Mouse (Mus musculus) left cerebral cortex, postnatal 10 days (tissue): ENCODE data around the gene Fbxo4. TPM values are rescaled to one million over a fixed set of nuclear protein-coding genes. Genes with fewer than 3 reads are reported as not detected.

Experiments
- DNase-seq, 2 experiments: peaks; one replicate each; pipeline ENCODE4 v3.0.0; 2021 to 2022; ENCODE audit warnings: low spot score in 2 of 2, mixed read lengths in 1 of 2; ENCODE audit errors: extremely low spot score in 1 of 2
- intact Hi-C: fragments of 180-260 bp; cut with DNase I; formaldehyde crosslinking; loops from one replicate; pipeline ENCODE4 v1.15.1; 2025
- total RNA-seq, 2 experiments: library from RNA; stranded (reverse); gene quantifications; 2 replicates each; pipeline ENCODE4 v1.2.3; 2021

Gene Fbxo4
- 1 to 10 TPM; 7.2 to 7.5 TPM for total RNA-seq

DNA sequence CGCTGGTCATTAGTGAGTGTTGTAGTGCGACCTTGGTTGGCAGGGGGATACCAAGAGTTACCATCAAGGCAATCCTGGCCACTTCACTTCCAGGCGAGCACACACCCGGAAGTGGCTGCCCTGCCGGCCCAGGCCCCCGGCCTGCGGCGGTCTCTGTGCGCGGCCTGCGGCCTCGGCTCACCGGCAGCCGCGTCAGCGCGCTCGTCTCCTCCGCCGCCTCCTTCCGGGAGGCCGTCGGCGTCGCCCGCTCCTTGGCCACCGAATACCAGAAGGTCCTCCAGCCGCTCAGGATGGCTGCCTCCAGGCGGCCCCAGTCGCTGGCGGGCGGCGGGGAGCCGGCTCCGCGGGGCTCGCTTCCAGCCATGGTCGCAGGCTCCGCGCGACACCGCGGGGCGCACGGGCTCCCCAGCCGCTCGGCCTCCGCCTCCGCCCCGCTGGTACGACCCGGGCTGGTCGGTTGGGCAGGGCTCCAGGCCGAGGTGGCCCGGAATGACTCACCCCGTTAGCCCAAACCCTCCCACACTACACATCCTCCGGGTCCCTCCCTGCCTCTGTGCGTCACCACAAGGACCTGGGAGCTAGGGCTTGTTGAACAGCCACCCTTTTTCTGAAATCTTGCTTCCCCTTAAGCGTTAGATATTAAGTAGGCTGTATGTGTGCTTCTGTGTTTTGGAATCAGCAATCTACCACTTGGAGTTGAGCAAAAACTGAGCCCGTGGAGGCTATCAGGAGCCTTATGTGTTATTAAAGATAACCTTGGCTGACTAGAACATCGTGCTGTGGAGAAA lies at the start of gene Fbxo4:
Gene Fbxo4, minus strand, starts transcription at position 513 of the 788 bp plus-strand sequence.
- DNase-seq, result peak; percentile 61 to 90
- intact Hi-C loops, result loop anchor here (10.0 kb wide), 1 partner anchor 684 kb away; no protein-coding TSS in a partner anchor

GRCm38 (mm10) chr15:4028960-4029359 lies 49.6 kb upstream of the Fbxo4 start:
- intact Hi-C loops, result no loop called here
- DNase-seq, result no peak

DNA sequence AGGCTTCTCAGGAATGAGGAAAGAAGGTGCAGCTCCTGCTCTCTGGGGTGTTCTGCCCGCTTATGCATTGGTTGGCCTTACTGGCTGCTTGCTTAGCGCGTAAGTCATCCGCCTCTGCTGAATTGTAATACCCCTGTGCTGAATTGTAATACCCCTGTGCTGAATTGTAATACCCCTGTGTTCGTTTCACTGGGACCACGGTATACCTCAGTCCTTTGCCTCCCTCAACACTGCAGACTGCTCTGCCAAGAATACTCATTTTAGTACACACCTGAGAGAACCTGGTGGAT lies 49.0 kb upstream of the Fbxo4 start:
- DNase-seq, result no peak
- intact Hi-C loops, result no loop called here

DNA sequence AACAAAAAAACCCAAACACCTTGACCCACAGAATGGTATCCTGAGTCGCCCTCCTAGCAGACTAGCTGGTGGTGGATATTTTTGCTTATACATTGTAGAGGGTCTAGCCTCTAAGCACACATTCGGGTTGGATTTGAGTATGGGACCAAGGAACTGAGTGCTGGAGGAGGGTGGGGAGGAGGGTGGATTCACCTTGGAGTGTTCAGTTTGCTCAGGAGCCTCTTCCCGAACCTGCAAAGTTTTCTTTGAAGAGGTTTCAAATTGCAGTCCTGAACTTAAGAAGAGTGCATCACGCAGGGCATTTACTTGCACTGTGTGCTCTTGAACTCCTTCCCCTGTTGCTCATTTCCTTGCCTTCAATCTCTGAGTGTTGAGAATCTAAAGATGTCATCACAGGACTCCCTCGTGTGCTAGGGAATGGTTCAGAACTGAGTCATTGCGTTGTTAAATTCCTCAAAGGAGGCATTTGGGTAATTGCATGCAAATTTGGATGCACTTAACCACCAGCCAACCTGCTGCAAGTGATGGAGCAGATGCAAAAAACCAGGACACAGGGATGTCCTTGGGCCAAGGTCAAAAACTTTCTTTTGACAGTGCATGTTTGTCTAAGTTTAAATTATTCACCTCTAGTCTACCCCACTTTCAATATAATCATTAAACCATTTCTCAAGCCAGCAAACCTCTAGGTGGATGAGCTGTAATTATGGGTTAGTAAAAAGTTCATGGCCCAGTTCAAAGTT lies 48.5 kb upstream of the Fbxo4 start:
- intact Hi-C loops, result loop anchor here (2.0 kb wide), 1 partner anchor 33 kb away; the partner anchor contains the start of gene AW549877
- no peak for DNase-seq

- intact Hi-C loops, result loop anchor here (2.0 kb wide), 1 partner anchor 32 kb away; the partner anchor contains the start of gene AW549877
- peak; percentile 78 to 91 for DNase-seq
Observed at GRCm38 (mm10) chr15:4026831-4027584, 47.6 kb upstream of the Fbxo4 start.

- intact Hi-C loops, result loop anchor here (2.0 kb wide), 1 partner anchor 32 kb away; the partner anchor contains the start of gene AW549877
- DNase-seq, result peak; percentile 91 to 96
Observed at GRCm38 (mm10) chr15:4026231-4026773, 46.9 kb upstream of the Fbxo4 start, which contains the start of gene Oxct1. TSS of gene Oxct1 (plus strand) at chr15:4026383.

- intact Hi-C loops, result no loop called here
- no peak for DNase-seq
Observed at GRCm38 (mm10) chr15:4025508-4025904, 46.1 kb upstream of the Fbxo4 start.

GRCm38 (mm10) chr15:4024726-4025507 lies 45.5 kb upstream of the Fbxo4 start:
- intact Hi-C loops, result no loop called here
- DNase-seq, result no peak

GRCm38 (mm10) chr15:4023747-4024146 lies 44.4 kb upstream of the Fbxo4 start:
- no peak for DNase-seq
- intact Hi-C loops, result no loop called here

GRCm38 (mm10) chr15:4020711-4021110 lies 41.3 kb upstream of the Fbxo4 start:
- intact Hi-C loops, result no loop called here
- no peak for DNase-seq

DNA sequence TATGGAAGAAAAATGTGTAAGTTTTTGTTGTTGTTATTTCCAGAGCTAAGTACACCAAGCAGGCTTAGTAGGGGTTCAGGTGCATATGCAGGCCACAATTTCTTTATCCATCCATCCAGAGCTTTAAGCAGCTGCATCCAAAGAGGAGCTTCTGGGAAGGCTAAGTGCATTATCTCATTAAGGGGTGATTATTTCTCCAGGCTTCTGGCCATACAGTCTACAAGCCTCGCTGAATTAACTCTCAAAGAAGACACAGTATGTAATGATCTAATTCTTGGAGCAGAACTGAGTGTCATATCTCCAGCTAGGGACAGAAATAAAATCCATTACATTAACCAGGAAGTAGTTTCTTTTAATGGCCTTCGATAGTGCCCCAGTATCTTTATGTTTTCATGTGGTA lies 34.5 kb upstream of the Fbxo4 start:
- no peak for DNase-seq
- intact Hi-C loops, result no loop called here

GRCm38 (mm10) chr15:4000536-4000935 lies 21.2 kb upstream of the Fbxo4 start:
- DNase-seq, result no peak
- intact Hi-C loops, result no loop called here

DNA sequence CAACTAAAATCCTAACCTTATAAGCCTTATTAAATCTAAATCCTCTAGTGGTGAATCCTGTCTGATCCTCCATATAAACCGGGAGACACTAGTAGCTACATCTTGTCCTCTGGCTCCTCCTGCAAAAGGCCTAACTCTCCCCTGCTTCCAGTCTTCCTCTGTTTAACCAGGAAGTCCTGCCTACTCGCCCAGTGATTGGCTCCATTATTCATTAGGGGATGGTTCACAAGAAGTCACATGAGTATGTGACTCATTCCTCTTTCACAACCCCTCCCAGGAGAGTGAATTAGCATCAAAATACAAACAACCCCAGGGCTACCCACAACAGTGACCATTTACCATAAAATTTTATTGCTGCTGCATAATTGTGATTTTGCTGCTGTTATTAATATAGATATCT lies 19.8 kb upstream of the Fbxo4 start:
- intact Hi-C loops, result no loop called here
- no peak for DNase-seq

GRCm38 (mm10) chr15:3996267-3997010 lies 17.1 kb upstream of the Fbxo4 start:
- intact Hi-C loops, result no loop called here

DNA sequence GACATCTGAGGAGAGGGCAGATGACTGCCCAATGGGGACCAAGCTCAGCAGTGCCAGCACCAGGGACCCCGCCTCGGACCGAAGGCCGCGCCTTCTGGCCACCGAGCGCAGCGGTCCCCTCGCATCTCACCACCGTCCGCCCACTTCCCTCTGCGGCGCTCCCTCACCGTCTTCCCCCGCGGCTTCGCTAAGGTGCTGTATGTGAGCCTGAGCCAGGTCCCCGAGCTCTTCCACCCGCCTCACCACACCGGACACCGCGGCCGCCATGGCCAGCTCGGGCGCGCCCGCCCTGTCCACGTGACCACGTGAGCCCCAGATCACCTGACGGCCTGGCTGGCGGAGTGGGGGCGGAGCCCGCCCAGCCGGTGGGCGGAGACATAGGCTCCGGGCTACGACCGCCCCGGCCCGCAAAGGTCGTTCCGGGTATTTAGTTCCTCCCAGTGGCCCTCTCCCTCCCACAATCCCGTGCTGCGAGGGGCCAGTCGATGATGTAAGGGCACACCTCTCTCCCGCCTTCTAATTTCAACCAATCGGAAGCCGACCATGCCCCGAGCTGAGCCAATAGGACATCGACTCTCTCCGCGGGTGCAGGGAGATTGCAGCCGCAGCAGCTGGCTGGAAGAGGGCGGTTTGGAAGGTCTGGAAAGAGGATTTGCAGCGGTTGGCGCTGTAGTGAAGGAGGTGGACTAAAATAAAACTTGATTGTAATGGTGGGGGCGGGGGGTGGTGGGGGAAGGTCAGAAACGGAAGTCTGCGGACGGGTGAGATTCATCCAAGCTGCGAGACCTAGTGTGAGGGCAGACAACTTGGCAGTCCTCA lies 16.3 kb upstream of the Fbxo4 start, which contains the start of gene AW549877:
Gene AW549877, minus strand, starts transcription at position 297 of the 819 bp plus-strand sequence.
- intact Hi-C loops, result loop anchor here (2.0 kb wide), 1 partner anchor 31 kb away; the partner anchor contains the start of gene Oxct1
- peak; percentile 97 to 99 for DNase-seq

More at GRCm38 (mm10) chr15:3996267-3997010, 17.1 kb upstream of the Fbxo4 start:
- no peak for DNase-seq

- no peak for DNase-seq
- intact Hi-C loops, result loop anchor here (2.0 kb wide), 1 partner anchor 32 kb away; the partner anchor contains the start of gene Oxct1
Observed at GRCm38 (mm10) chr15:3994852-3995447, 15.6 kb upstream of the Fbxo4 start.
